21 mouse cellular contexts compared by ENCODE assay signal in the genomic region with DNA sequence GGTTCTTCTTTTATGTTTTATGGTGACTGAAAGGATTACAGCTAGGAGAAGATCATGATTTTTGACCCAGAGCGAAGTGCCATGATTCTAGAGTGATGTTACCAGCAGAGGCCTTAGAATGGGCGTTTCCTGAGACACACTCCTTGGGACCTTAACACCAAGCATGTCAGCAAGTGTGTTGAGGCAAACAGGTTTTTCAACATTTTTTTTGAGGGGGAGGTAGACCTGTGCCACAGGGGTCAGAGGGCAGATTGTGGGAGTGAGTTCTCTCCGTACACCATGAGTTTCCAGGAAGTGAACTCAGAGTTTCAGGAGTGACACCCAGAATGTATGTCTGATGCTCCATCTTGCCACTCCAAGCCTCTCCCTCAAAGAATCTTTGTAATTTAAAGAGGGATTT. TPM values are rescaled to one million over a fixed set of nuclear protein-coding genes. Genes with fewer than 3 reads are reported as not detected.
DNase-seq lines count a peak whose midpoint lies in the region; ATAC-seq and TF ChIP-seq lines count a peak whose summit lies in the region.
"Had no signal": no experiment of that assay in that cellular context is flagged by ENCODE, and none has a peak within 500 bp of the region (broad histone marks: within the 10 kb centered on the region; RNA-seq: fewer than 3 reads in every experiment).

No protein-coding gene starts in this region.

- H3K4me2 ChIP-seq in heart, embryonic 12.5 days, result no peak overlapping the region
- H3K4me2 ChIP-seq in intestine, embryonic 15.5 days (replicated peaks), result no peak overlapping the region
- no peak overlapping the region for H3K4me2 ChIP-seq in intestine, postnatal 0 days (replicated peaks; ENCODE audit: low read depth)
- H3K4me2 ChIP-seq in intestine, embryonic 16.5 days (ENCODE audit: low read depth, low read length), result no peak overlapping the region

- no peaks in the 10 kb centered on the region for H3K36me3 ChIP-seq in heart, embryonic 12.5 days
- H3K36me3 ChIP-seq in intestine, embryonic 15.5 days, result no peaks in the 10 kb centered on the region
- H3K36me3 ChIP-seq in intestine, postnatal 0 days (ENCODE audit: control insufficient read depth, insufficient read depth), result no peaks in the 10 kb centered on the region
- no peaks in the 10 kb centered on the region for H3K36me3 ChIP-seq in intestine, embryonic 16.5 days (ENCODE audit: control insufficient read depth, insufficient read depth, low read length)
- H3K36me3 ChIP-seq: G1E had no signal

- H3K27me3 ChIP-seq in heart, embryonic 12.5 days (replicated peaks), result no peaks in the 10 kb centered on the region
- H3K27me3 ChIP-seq in intestine, embryonic 15.5 days (replicated peaks), result no peaks in the 10 kb centered on the region
- no peaks in the 10 kb centered on the region for H3K27me3 ChIP-seq in intestine, postnatal 0 days (replicated peaks; ENCODE audit: control insufficient read depth, insufficient read depth, low read length)
- H3K27me3 ChIP-seq in intestine, embryonic 16.5 days (replicated peaks; ENCODE audit: control insufficient read depth, insufficient read depth, low read length), result no peaks in the 10 kb centered on the region
- H3K27me3 ChIP-seq: CH12.LX had no signal

- 72% methylated on average over 3 of the region's 3 CpGs for WGBS in heart, embryonic 12.5 days
- WGBS in intestine, embryonic 15.5 days, result 58% methylated on average over 3 of the region's 3 CpGs
- 57% methylated on average over 3 of the region's 3 CpGs for WGBS in intestine, postnatal 0 days
- WGBS in intestine, embryonic 16.5 days, result 61% methylated on average over 3 of the region's 3 CpGs

- no peak overlapping the region for H3K9ac ChIP-seq in heart, embryonic 12.5 days
- H3K9ac ChIP-seq in intestine, embryonic 15.5 days, result no peak overlapping the region
- H3K9ac ChIP-seq in intestine, postnatal 0 days (ENCODE audit: low read depth, low read length), result no peak overlapping the region
- H3K9ac ChIP-seq in intestine, embryonic 16.5 days (ENCODE audit: low read depth, low read length), result no peak overlapping the region

- H3K27ac ChIP-seq in heart, embryonic 12.5 days (ENCODE audit: poor library complexity, severe bottlenecking), result no peak overlapping the region
- no peak overlapping the region for H3K27ac ChIP-seq in intestine, embryonic 15.5 days
- no peak overlapping the region for H3K27ac ChIP-seq in intestine, postnatal 0 days (ENCODE audit: low read depth, low read length)
- no peak overlapping the region for H3K27ac ChIP-seq in intestine, embryonic 16.5 days (ENCODE audit: low read length)

- TF ChIP-seq CTCF in intestine, postnatal 0 days (IDR thresholded peaks at IDR 0.05; ENCODE audit: low read depth), result no peak

- ATAC-seq in heart, embryonic 12.5 days (ENCODE audit: insufficient number of reproducible peaks, low FRiP score), result no peak
- ATAC-seq in intestine, embryonic 15.5 days, result peak; percentile 77
- no peak; the same call in 1 of the 2 replicates for ATAC-seq in intestine, postnatal 0 days
- peak; percentile 70; the same call in 1 of the 2 replicates for ATAC-seq in intestine, embryonic 16.5 days
- ATAC-seq: activated CD4-positive, CD25-positive, alpha-beta regulatory T cell, adult 4 months; CD4-positive, CD25-positive, alpha-beta regulatory T cell, adult 4 months; Patski had no signal

- no peak overlapping the region for H3K4me3 ChIP-seq in heart, embryonic 12.5 days
- H3K4me3 ChIP-seq in intestine, embryonic 15.5 days (replicated peaks), result no peak overlapping the region
- no peak overlapping the region for H3K4me3 ChIP-seq in intestine, postnatal 0 days (ENCODE audit: low read depth, low read length)
- no peak overlapping the region for H3K4me3 ChIP-seq in intestine, embryonic 16.5 days (ENCODE audit: low read length)

- H3K9me3 ChIP-seq in heart, embryonic 12.5 days (replicated peaks), result no peaks in the 10 kb centered on the region
- H3K9me3 ChIP-seq in intestine, embryonic 15.5 days, result no peaks in the 10 kb centered on the region
- H3K9me3 ChIP-seq in intestine, postnatal 0 days (ENCODE audit: control insufficient read depth), result no peaks in the 10 kb centered on the region
- no peaks in the 10 kb centered on the region for H3K9me3 ChIP-seq in intestine, embryonic 16.5 days (ENCODE audit: control insufficient read depth, low read length)
- H3K9me3 ChIP-seq: G1E had no signal

- no peaks in the 10 kb centered on the region for H3K4me1 ChIP-seq in heart, embryonic 12.5 days (replicated peaks)
- no peaks in the 10 kb centered on the region for H3K4me1 ChIP-seq in intestine, embryonic 15.5 days (replicated peaks)
- H3K4me1 ChIP-seq in intestine, postnatal 0 days (replicated peaks; ENCODE audit: control insufficient read depth, insufficient read depth, low read length), result no peaks in the 10 kb centered on the region
- no peaks in the 10 kb centered on the region for H3K4me1 ChIP-seq in intestine, embryonic 16.5 days (ENCODE audit: control insufficient read depth, insufficient read depth, low read length)

- peak; percentile 23 for DNase-seq in heart, adult 11 months
- DNase-seq in frontal cortex, adult 2 months (ENCODE audit: extremely low spot score in 1 of 2, low spot score in 1 of 2), result no peak
- DNase-seq: adrenal gland, adult 2 months; adrenal gland, adult 8-10 months; adrenal gland, postnatal 10 days; adrenal gland, postnatal 14 days; adrenal gland, postnatal 25 days; adrenal gland, postnatal 36 days; B cell, adult 2 months; cerebellum, adult 11 months; cerebellum, adult 11-12 months; cerebellum, adult 18-20 months had no signal

RNA-seq across cellular contexts. Expression of a gene that starts 12.8 kb away (rescaled TPM):
- polyA plus RNA-seq in heart, embryonic 12.5 days (2016; fragmentation: Nextera tagmentation; extraction: Ambion mirVana), result 17.5 and 21.2 TPM in 2 replicates
- 16.3 and 19.6 TPM in 2 replicates for polyA plus RNA-seq in intestine, embryonic 15.5 days (2015; fragmentation: Nextera tagmentation; extraction: Ambion mirVana)
- 12.5 and 14.5 TPM in 2 replicates for polyA plus RNA-seq in intestine, postnatal 0 days (2015; fragmentation: Nextera tagmentation; extraction: Ambion mirVana)
- polyA plus RNA-seq in intestine, embryonic 16.5 days (2015; fragmentation: Nextera tagmentation; extraction: Ambion mirVana), result 11.6 and 13.0 TPM in 2 replicates
- polyA plus RNA-seq in frontal cortex, adult 2 months (2012; rRNA removed), result 38.1 and 45.7 TPM in 2 replicates

RNA-seq across cellular contexts. Expression of a gene that starts 47.1 kb away (rescaled TPM):
- polyA plus RNA-seq in heart, embryonic 12.5 days (2016; fragmentation: Nextera tagmentation; extraction: Ambion mirVana), result 25.6 TPM in 2 replicates
- polyA plus RNA-seq in intestine, embryonic 15.5 days (2015; fragmentation: Nextera tagmentation; extraction: Ambion mirVana), result 2.5 and 2.6 TPM in 2 replicates
- 0.50 and 0.61 TPM in 2 replicates for polyA plus RNA-seq in intestine, postnatal 0 days (2015; fragmentation: Nextera tagmentation; extraction: Ambion mirVana)
- polyA plus RNA-seq in intestine, embryonic 16.5 days (2015; fragmentation: Nextera tagmentation; extraction: Ambion mirVana), result 1.3 and 1.5 TPM in 2 replicates
- polyA plus RNA-seq in frontal cortex, adult 2 months (2012; rRNA removed), result 28.2 and 30.6 TPM in 2 replicates

Comparison
In these comparisons a context has a peak if more than half of its experiments do, and no peak if none do; other contexts are left out.
1. ATAC-seq: peak in intestine, embryonic 15.5 days (single experiment) and intestine, embryonic 16.5 days (single experiment); none in heart, embryonic 12.5 days (single experiment) and intestine, postnatal 0 days (single experiment).